Mouse (Mus musculus) R1 (cell line): ENCODE data around the gene Ubr1.
A peak's percentile ranks its signal among the peaks of the same experiment; 100 is the strongest.

Experiments used
- DNase-seq: peaks from one replicate; pipeline ENCODE4 v3.0.0-alpha.2; 2018; ENCODE audit warnings: low read depth, low spot score

Ubr1 gene

DNA sequence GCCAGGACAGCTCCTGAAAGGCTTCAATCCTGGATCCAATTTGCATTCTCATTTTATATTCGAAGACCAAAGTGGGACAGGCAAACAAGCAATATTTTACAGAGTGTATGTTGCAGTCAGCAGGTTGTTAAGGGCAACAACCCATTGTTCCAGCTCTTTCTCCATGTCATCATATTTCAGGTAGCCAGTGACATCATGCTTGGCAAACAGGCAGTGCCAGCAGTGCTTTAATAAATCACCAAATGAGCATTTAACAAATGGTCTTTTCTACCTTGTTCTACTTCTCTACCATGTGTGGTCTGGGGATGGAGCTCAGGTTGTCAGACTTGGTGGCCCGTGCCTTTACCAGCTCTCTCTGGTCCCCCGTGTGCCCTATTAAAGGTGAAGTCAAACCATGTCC lies 112.4 kb downstream of the Ubr1 start:
- no peak for DNase-seq

DNA sequence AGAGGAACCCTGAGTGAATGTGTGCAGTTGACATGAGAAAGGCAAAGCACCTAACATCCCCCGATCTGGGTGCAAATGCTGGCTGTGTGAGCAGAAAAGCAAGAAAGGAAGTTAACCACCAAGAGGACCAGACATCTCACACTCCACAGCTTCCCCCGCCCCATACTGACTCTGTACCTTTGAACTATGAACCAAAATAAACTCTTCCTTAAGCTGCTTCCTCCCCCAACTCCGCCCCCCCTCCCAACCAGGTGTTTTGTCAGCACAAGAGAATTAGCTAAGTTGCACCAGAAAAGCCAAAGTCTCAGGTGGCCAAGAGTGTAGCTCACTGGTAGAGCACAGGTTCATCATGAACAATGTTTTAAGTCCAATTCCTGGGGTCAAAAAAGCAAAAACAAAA lies 117.4 kb downstream of the Ubr1 start:
- DNase-seq, result no peak

DNA sequence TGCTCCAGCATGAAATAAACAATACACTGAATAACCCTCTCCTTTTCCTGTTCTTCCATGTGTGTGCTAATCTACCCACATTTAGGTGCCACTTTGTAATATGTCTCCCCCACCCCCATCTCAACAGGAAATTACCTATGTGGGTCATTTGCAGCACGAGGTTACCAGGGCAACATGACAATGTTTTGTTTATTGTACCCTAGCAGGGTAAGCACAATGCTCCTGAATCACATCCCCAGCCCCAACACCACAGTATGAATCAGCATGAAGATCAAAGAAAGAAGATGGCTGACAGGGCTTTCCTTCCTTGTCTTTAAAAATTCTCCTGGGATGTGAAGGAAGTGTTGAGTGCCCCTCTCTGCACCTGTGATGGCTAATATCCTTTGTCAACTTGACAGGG lies 117.9 kb downstream of the Ubr1 start:
- no peak for DNase-seq

DNA sequence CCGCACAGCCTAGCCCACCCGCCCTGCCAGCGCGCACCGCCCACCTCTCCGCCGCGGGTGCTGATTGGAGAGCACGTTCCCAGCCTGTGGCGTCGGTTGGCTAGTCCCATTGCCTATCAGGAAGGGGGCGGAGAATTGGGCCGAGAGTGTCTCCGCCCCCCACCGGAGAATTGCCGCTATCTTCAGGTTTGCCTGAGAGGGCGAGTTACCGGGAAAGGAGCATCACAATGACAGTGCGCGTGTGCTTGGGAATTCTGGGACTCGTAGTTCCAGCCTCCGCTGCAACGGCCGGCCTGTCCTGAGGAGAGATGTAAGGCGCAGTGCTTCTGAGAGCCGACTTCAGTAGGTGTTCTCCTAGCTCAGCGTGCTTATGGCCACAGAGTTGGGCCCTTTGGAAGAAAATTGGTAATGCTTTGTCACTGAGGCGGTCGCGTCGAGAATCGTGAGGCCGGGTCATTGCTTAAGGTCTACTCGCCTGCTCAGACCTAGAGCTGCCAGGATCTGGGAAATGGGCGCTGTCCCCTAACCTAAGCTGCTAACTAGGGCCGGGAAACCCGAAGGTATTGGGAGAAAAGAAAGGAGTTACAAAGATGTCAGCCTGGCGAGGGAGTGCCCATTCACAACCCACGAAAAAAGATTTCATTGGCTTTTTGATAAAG lies 120.0 kb downstream of the Ubr1 start, which contains the start of gene Ttbk2:
Ttbk2 (minus strand) TSS at position 181 of the 659 bp plus-strand sequence.
- DNase-seq, result peak; percentile 97

DNA sequence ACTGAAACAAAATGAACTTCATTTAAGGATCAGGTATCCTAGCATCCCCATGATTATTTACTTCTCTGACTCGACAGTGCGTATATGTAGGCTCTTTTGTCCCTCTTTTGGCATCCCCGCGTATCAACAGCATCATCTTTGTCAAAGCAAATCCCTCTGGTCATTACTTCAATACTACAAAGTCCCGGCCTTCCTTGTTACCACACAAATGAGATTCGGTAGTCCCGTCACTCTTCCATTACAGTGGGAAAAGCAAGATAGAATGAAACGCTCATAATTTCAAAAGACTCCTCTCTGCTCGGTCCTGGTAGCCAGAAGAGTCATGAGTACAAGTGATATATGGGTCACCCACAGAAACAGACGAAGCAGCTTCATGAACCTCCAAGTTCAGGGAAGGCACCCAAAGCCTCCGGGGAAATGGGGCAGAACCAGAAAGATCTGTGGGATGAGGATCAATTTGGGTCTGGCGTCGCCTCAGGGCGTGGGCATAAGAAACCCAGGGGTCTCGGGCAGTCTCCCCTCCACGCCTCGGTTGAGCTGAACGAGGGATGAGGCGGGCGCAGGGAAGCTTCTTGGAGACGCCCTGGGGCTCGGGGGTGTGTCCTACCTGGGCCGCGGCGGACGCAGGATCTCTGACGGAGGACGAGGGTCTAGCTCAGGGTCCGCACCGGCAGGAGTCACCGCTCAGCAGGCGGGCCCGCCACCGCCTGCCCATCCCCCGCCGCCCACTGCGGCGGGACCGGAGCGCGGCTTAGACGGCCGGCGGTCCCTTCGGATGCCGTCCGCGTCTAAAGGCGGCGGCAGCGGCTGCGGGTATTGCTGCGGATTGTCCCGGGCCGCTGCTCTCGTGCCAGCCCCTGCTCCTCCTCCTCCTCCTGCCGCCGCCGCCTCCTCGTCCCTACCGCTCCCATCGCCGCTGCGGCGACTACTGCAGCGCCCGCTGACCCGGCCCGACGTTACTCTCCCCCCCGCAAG lies 120.8 kb downstream of the Ubr1 start, which contains the start of gene Cdan1:
Cdan1 (minus strand) TSS at position 680 of the 975 bp plus-strand sequence.
- DNase-seq, result peak; percentile 76

DNA sequence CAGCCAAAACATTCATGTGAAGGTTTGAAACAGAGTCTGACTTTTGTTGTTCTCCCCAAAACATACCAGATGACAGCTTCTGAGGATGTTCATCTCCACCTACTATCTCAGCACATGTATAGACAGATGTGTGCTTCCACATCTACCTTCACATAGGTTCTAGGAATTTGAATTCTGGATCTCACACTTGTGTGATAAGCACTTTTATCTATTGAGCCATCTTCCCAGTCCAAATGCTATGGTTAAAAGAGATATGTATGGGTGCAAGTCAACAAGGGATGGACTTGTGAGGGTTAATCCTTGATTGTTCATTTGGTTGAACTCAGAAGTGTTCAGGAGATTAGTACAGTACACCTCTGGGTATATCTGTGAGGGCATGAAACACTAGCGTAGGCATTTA lies 125.2 kb downstream of the Ubr1 start:
- no peak for DNase-seq

DNA sequence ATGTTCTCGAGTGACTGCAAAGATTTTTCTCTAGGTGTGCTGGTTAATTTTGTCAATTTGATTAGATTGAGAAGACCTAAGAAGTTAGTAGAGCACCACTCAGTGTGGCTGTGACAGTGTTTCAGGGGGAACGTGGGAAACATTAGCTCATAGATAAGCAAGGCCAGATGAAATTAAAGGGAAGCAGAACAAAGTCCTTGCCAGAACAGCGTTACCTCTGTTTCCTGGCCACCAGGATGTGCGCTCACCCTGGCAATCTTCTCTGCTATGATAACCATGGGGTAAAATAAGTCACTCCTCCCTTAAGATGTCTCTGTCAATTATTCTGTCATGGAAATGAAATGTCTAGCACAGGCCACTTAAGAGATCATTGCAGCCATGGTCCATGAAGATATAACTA lies 126.5 kb downstream of the Ubr1 start:
- DNase-seq, result no peak

DNA sequence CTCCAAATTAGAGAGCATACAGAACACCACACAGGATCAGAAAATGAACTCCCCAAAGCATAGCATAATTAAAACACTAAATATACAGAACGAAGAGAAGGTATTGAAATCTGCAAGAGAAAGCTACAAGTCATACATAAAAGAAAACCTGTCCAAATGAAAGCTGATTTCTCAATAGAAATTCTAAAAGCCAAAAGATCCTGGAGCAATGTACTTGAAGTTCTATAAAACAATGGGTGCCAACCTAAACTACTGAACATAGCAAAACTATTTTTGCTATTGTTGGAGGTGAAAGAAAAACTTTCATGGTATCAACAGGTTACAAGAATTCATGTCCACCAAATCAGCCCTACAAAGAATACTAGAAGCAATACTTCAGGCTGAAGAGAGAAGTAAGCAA lies 129.3 kb downstream of the Ubr1 start:
- no peak for DNase-seq

DNA sequence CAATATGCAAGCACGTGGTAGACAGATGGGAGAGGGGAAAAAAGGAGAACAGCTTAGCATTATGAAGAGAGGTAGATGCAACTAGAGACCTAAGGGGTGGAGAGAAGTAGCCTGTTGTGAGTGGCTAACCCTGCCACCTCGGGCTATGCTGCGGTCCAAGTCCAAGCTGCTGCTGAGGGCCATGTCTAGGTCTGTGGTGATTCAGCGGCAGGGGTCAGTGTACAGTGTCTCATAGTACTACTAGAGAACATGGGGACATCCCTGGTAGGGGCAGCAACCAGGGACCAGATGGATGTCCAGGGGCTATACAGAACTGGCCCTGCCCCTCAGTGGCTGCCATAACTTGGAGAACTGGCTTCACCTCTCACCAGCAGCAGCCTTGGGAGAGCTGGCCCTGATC lies 135.3 kb downstream of the Ubr1 start:
- no peak for DNase-seq

DNA sequence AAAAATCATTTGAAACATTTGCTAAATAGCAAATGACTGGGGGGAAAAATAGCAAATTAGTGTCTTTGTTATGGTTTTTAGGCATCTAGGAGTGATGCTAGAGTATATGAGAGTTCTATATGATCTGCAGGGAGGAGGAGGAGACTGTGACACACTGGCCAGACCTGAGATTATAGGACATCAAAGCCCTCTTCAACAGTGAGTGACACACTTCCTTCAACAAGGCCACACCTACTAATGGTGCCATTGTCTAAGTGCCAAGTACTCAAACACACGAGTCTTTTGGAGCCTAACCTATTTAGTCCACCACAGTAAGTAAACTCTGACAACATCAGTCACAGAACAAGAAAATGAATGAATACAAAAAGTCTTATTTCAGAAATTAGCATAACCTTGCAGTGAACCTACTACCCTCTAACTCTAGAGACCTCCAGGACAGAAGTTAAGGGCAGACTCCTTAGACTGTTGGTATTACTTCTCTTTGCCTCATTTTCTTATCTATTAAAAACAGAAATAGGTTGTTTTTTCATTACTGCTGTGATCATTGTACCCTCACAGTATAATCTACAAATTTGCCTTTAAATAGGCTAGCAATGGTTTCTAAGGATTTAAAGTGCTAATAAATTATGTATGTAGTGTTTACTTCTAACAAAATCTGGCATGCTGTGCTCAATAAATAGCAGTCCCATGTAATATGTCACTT lies 143.4 kb downstream of the Ubr1 start:
- no peak for DNase-seq
